Mouse (Mus musculus): ENCODE measurements around the gene Mindy3. TPM values are rescaled to one million over a fixed set of nuclear protein-coding genes. Genes with fewer than 3 reads are reported as not detected.
"Not testable (repeated sequence)": the region's sequence is repeated elsewhere in the genome, so short reads cannot be mapped to it uniquely, and the experiment has no call there.

The Mindy3 gene
- polyA plus RNA-seq (2016; fragmentation: Nextera tagmentation; extraction: Ambion mirVana), result 29.4 and 31.7 TPM in 2 replicates

GRCm38 (mm10) chr2:12419262-12419655, at the start of gene Mindy3:
Mindy3 (minus strand) TSS chr2:12419470.
- Histone ChIP-seq H3K4me2 (peak within 1 kb of the TSS; percentile 93), H3K4me1 (replicated peaks) (peaks cover 14% of the 10 kb centered on the region), H3K27me3 (replicated peaks) (no peaks in the 10 kb centered on the region), H3K9me3 (replicated peaks) (no peaks in the 10 kb centered on the region), H3K9ac (peak within 1 kb of the TSS; percentile 94), H3K27ac (ENCODE audit: poor library complexity, severe bottlenecking) (peak within 1 kb of the TSS; percentile 81), H3K36me3 (no peaks in the 10 kb centered on the region), H3K4me3 (peak within 1 kb of the TSS; percentile 91)
- WGBS, result under 1% methylated on average over 25 of the region's 25 CpGs
- ATAC-seq (ENCODE audit: insufficient number of reproducible peaks, low FRiP score), result peak; percentile 88

DNA sequence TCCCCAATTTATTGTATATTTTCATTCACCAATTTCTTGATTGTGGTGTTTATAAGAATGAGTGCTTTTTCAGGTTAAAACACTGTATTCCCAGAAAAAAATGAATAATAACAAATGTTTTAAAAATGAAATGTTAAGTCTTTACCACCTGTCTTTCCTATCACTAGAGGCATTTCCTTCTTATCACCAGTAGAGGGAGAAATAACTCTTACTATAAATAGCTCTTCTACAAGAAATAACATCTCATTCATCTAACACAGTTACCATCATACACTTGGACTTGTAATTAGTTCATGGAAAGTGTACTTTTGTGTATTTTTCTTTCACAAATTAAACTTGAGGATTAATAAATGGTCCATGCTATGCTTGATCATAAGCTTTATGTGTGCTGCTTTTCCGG, 40.5 kb upstream of the Mindy3 start:
- no peak overlapping the region for H3K4me3 ChIP-seq
- 80% methylated on average over 1 of the region's 1 CpGs for WGBS
- H3K4me2 ChIP-seq, result no peak overlapping the region
- H3K27ac ChIP-seq (ENCODE audit: poor library complexity, severe bottlenecking), result no peak overlapping the region
- no peaks in the 10 kb centered on the region for H3K4me1 ChIP-seq (replicated peaks)
- H3K9ac ChIP-seq, result no peak overlapping the region
- ATAC-seq (ENCODE audit: insufficient number of reproducible peaks, low FRiP score), result no peak
- H3K27me3 ChIP-seq (replicated peaks), result no peaks in the 10 kb centered on the region
- no peaks in the 10 kb centered on the region for H3K9me3 ChIP-seq (replicated peaks)
- no peaks in the 10 kb centered on the region for H3K36me3 ChIP-seq

GRCm38 (mm10) chr2:12450108-12450507, 30.8 kb upstream of the Mindy3 start:
- Histone ChIP-seq H3K4me1 (replicated peaks) (no peaks in the 10 kb centered on the region), H3K27me3 (replicated peaks) (no peaks in the 10 kb centered on the region), H3K4me2 (no peak overlapping the region), H3K36me3 (no peaks in the 10 kb centered on the region), H3K9ac (no peak overlapping the region), H3K4me3 (no peak overlapping the region), H3K9me3 (replicated peaks) (no peaks in the 10 kb centered on the region), H3K27ac (ENCODE audit: poor library complexity, severe bottlenecking) (no peak overlapping the region)
- ATAC-seq (ENCODE audit: insufficient number of reproducible peaks, low FRiP score), result no peak
- WGBS, result 71% methylated on average over 3 of the region's 3 CpGs

GRCm38 (mm10) chr2:12440120-12440519, 20.9 kb upstream of the Mindy3 start:
- Histone ChIP-seq H3K4me3 (no peak overlapping the region), H3K4me2 (no peak overlapping the region), H3K27ac (ENCODE audit: poor library complexity, severe bottlenecking) (no peak overlapping the region), H3K27me3 (replicated peaks) (no peaks in the 10 kb centered on the region), H3K9me3 (replicated peaks) (no peaks in the 10 kb centered on the region), H3K36me3 (no peaks in the 10 kb centered on the region), H3K9ac (no peak overlapping the region), H3K4me1 (replicated peaks) (no peaks in the 10 kb centered on the region)
- ATAC-seq (ENCODE audit: insufficient number of reproducible peaks, low FRiP score), result no peak

GRCm38 (mm10) chr2:12439543-12439942, 20.3 kb upstream of the Mindy3 start:
- no peak for ATAC-seq (ENCODE audit: insufficient number of reproducible peaks, low FRiP score)
- no peaks in the 10 kb centered on the region for H3K27me3 ChIP-seq (replicated peaks)
- no peaks in the 10 kb centered on the region for H3K36me3 ChIP-seq
- H3K4me3 ChIP-seq, result no peak overlapping the region
- WGBS, result 40% methylated on average over 2 of the region's 2 CpGs
- H3K9me3 ChIP-seq (replicated peaks), result no peaks in the 10 kb centered on the region
- H3K4me1 ChIP-seq (replicated peaks), result no peaks in the 10 kb centered on the region
- no peak overlapping the region for H3K9ac ChIP-seq
- H3K4me2 ChIP-seq, result no peak overlapping the region
- no peak overlapping the region for H3K27ac ChIP-seq (ENCODE audit: poor library complexity, severe bottlenecking)

- Histone ChIP-seq H3K27me3 (replicated peaks) (no peaks in the 10 kb centered on the region), H3K36me3 (no peaks in the 10 kb centered on the region), H3K4me1 (replicated peaks) (no peaks in the 10 kb centered on the region), H3K4me3 (no peak overlapping the region), H3K9ac (no peak overlapping the region), H3K9me3 (replicated peaks) (no peaks in the 10 kb centered on the region), H3K27ac (ENCODE audit: poor library complexity, severe bottlenecking) (no peak overlapping the region), H3K4me2 (no peak overlapping the region)
- WGBS, result 78% methylated on average over 2 of the region's 2 CpGs
- no peak for ATAC-seq (ENCODE audit: insufficient number of reproducible peaks, low FRiP score)
Measured at GRCm38 (mm10) chr2:12438181-12438580, 18.9 kb upstream of the Mindy3 start.

DNA sequence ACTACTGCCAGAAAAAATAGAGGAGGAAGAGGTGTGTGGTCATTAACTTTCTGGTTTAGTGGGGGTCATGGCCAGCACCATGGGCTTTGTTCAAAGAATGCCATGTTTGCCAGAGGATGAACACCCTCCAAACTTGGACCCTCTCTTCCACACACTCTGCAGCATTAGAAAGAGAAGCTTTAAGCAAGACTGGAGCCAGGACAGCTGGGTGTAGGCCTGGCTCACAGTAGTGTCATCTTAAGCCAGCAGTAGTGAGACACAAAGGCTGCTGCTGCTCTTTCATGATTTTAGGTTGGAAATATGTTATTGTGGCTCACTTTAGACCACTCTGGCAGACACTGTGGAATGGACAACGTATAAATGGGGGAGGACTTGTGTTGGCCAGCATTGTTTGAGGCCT, 12.8 kb upstream of the Mindy3 start:
- no peak overlapping the region for H3K4me2 ChIP-seq
- no peak overlapping the region for H3K4me3 ChIP-seq
- H3K4me1 ChIP-seq (replicated peaks), result no peaks in the 10 kb centered on the region
- no peaks in the 10 kb centered on the region for H3K36me3 ChIP-seq
- ATAC-seq (ENCODE audit: insufficient number of reproducible peaks, low FRiP score), result no peak
- peak overlapping the region; percentile 65; the same call in 1 of the 2 replicates for H3K27ac ChIP-seq (ENCODE audit: poor library complexity, severe bottlenecking)
- no peak overlapping the region for H3K9ac ChIP-seq
- H3K27me3 ChIP-seq (replicated peaks), result no peaks in the 10 kb centered on the region
- 54% methylated on average over 1 of the region's 1 CpGs for WGBS
- H3K9me3 ChIP-seq (replicated peaks), result no peaks in the 10 kb centered on the region

- Histone ChIP-seq H3K9me3 (replicated peaks) (no peaks in the 10 kb centered on the region), H3K27me3 (replicated peaks) (no peaks in the 10 kb centered on the region), H3K4me3 (no peak overlapping the region), H3K4me2 (no peak overlapping the region), H3K36me3 (no peaks in the 10 kb centered on the region), H3K4me1 (replicated peaks) (no peaks in the 10 kb centered on the region), H3K9ac (no peak overlapping the region), H3K27ac (ENCODE audit: poor library complexity, severe bottlenecking) (no peak overlapping the region)
- 66% methylated on average over 3 of the region's 3 CpGs for WGBS
- no peak for ATAC-seq (ENCODE audit: insufficient number of reproducible peaks, low FRiP score)
Measured at GRCm38 (mm10) chr2:12424374-12424773, 5.1 kb upstream of the Mindy3 start.

DNA sequence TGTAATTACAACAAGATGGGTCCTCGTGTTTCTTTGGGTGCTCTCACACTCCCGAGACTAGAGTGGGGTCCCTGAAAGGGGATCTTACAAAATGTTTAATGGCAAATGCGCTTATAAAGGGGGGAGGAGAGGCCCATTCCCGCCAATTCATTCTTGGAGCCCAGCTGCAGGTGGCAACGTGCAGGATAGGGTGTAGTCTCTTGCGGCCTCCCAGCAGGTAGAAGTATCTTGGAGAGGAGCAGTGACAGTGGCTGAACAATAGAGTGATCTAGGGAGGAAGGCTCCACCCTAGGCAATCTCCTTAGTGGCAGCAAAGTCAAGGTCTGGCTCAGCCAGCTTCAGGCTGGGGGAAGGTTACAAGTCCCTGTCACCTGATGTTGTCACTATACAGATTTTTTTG, 4.2 kb upstream of the Mindy3 start:
- not testable (repeated sequence) for H3K4me2 ChIP-seq; H3K9me3 ChIP-seq (replicated peaks); H3K4me1 ChIP-seq (replicated peaks); H3K9ac ChIP-seq; H3K27ac ChIP-seq (ENCODE audit: poor library complexity, severe bottlenecking); ATAC-seq (ENCODE audit: insufficient number of reproducible peaks, low FRiP score); H3K4me3 ChIP-seq; H3K36me3 ChIP-seq; H3K27me3 ChIP-seq (replicated peaks)
- 60% methylated on average over 6 of the region's 6 CpGs for WGBS

DNA sequence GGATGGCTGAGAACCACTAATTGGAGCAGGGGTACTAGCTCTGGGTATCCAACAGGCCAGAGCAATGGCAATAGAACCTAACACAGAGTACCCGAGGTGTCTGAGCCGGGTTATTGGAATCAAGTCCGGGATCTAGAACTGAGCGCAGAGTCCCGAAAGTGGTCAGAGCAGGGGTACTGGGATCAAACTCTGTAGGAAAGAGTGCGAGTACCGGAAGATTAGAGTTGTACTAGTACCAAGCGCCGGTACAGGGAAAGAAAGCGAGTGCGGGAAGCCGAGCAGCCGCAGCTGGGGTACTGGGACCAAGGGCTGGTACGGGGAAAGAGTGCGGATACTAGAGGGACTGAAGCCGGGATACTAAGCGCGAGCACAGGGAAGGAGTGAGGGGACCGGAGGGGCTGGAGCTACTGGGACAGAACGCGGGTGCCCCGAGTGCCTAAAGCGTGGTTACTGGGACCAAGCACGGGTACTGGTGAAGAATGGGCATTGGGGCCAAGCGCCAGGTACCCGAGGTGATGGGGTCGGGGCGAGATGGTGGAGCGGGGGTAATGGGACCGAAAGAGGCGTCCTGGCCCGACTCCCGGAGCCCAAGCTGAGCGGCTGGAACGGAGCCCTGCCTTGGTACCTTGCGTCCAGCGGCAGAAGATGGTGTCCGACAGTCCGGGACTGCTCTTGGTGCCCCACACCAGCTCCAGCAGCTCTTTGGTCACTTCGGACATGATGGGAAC, 572 bp downstream of the Mindy3 start:
- Histone ChIP-seq H3K27ac (ENCODE audit: poor library complexity, severe bottlenecking) (peak overlapping the region; percentile 81), H3K9me3 (replicated peaks) (no peaks in the 10 kb centered on the region), H3K9ac (peak overlapping the region; percentile 94), H3K4me3 (peak overlapping the region; percentile 91), H3K4me2 (peak overlapping the region; percentile 93), H3K27me3 (replicated peaks) (no peaks in the 10 kb centered on the region), H3K36me3 (no peaks in the 10 kb centered on the region), H3K4me1 (replicated peaks) (peaks cover 18% of the 10 kb centered on the region)
- WGBS, result under 1% methylated on average over 40 of the region's 40 CpGs
- ATAC-seq (ENCODE audit: insufficient number of reproducible peaks, low FRiP score), result peak; percentile 78

GRCm38 (mm10) chr2:12418121-12418520, 1.1 kb downstream of the Mindy3 start:
- 0 out of 2 replicates have a peak, but pooled peaks have one; percentile 52 for ATAC-seq (ENCODE audit: insufficient number of reproducible peaks, low FRiP score)
- H3K27me3 ChIP-seq (replicated peaks), result no peaks in the 10 kb centered on the region
- peaks cover 23% of the 10 kb centered on the region for H3K4me1 ChIP-seq (replicated peaks)

GRCm38 (mm10) chr2:12412309-12412708, 7.0 kb downstream of the Mindy3 start:
- H3K36me3 ChIP-seq, result no peaks in the 10 kb centered on the region
- peaks cover 41% of the 10 kb centered on the region for H3K4me1 ChIP-seq (replicated peaks)
- no peak overlapping the region for H3K9ac ChIP-seq
- no peak overlapping the region for H3K4me2 ChIP-seq
- no peak overlapping the region for H3K27ac ChIP-seq (ENCODE audit: poor library complexity, severe bottlenecking)
- WGBS, result 58% methylated on average over 2 of the region's 2 CpGs
- no peak for ATAC-seq (ENCODE audit: insufficient number of reproducible peaks, low FRiP score)
- H3K27me3 ChIP-seq (replicated peaks), result no peaks in the 10 kb centered on the region
- H3K9me3 ChIP-seq (replicated peaks), result no peaks in the 10 kb centered on the region
- H3K4me3 ChIP-seq, result no peak overlapping the region

More at GRCm38 (mm10) chr2:12418121-12418520, 1.1 kb downstream of the Mindy3 start:
- Histone ChIP-seq H3K36me3 (no peaks in the 10 kb centered on the region), H3K4me3 (peak overlapping the region; percentile 91), H3K4me2 (peak overlapping the region; percentile 93), H3K9me3 (replicated peaks) (no peaks in the 10 kb centered on the region), H3K27ac (ENCODE audit: poor library complexity, severe bottlenecking) (no peak overlapping the region), H3K9ac (peak overlapping the region; percentile 94)
- 40% methylated on average over 8 of the region's 8 CpGs for WGBS
